8 mouse cellular contexts compared by ENCODE assay signal in genomic region chr10:37260791-37261488, GRCm38 (mm10).
DNase-seq lines count a peak whose midpoint lies in the region; ATAC-seq lines count a peak whose summit lies in the region.

No protein-coding gene starts in this region.

- H3K27me3 ChIP-seq in lung, embryonic 16.5 days (ENCODE audit: control insufficient read depth, insufficient read depth, low read depth, low read length) = no peaks in the 10 kb centered on the region
- H3K27me3 ChIP-seq in midbrain, embryonic 10.5 days (ENCODE audit: low read depth, poor library complexity, severe bottlenecking) = no peaks in the 10 kb centered on the region

- H3K36me3 ChIP-seq in lung, embryonic 16.5 days (ENCODE audit: control insufficient read depth, insufficient read depth, low read length) = no peaks in the 10 kb centered on the region
- no peaks in the 10 kb centered on the region for H3K36me3 ChIP-seq in midbrain, embryonic 10.5 days

- no peak overlapping the region for H3K9ac ChIP-seq in lung, embryonic 16.5 days (ENCODE audit: low read length)

- no peak overlapping the region for H3K4me2 ChIP-seq in lung, embryonic 16.5 days (ENCODE audit: low read depth, low read length)

- no peak overlapping the region for H3K27ac ChIP-seq in lung, embryonic 16.5 days (ENCODE audit: low read length)
- no peak overlapping the region for H3K27ac ChIP-seq in midbrain, embryonic 10.5 days (replicated peaks)

- peak; percentile 50 for DNase-seq in gastrocnemius, adult 18-20 months (ENCODE audit: low spot score)
- DNase-seq in gastrocnemius, adult 8-10 months (ENCODE audit: low spot score in 2 of 2) = no peak
- peak; percentile 26 to 44 for DNase-seq in spleen, postnatal 36 days (ENCODE audit: low spot score in 2 of 2)
- DNase-seq in spleen, adult 12 weeks (ENCODE audit: low spot score) = no peak
- no peak for DNase-seq in cerebellum, adult 9-10 months
- no peak for DNase-seq in midbrain, embryonic 10.5 days (ENCODE audit: low spot score)
- no peak for DNase-seq in cerebellum, postnatal 36 days

- H3K9me3 ChIP-seq in lung, embryonic 16.5 days (ENCODE audit: control insufficient read depth, low read length) = no peaks in the 10 kb centered on the region
- H3K9me3 ChIP-seq in midbrain, embryonic 10.5 days (replicated peaks) = no peaks in the 10 kb centered on the region

- 50% methylated on average over 8 of the region's 8 CpGs for WGBS in lung, embryonic 16.5 days
- 88% methylated on average over 8 of the region's 8 CpGs for WGBS in midbrain, embryonic 10.5 days

- H3K4me3 ChIP-seq in lung, embryonic 16.5 days (ENCODE audit: low read length) = no peak overlapping the region
- no peak overlapping the region for H3K4me3 ChIP-seq in midbrain, embryonic 10.5 days

- peak; percentile 71 for ATAC-seq in lung, embryonic 16.5 days (ENCODE audit: low read depth)

- no peaks in the 10 kb centered on the region for H3K4me1 ChIP-seq in lung, embryonic 16.5 days (replicated peaks; ENCODE audit: control insufficient read depth, insufficient read depth, low read length)
- H3K4me1 ChIP-seq in midbrain, embryonic 10.5 days = no peaks in the 10 kb centered on the region

Comparison
In these comparisons a context has a peak if more than half of its experiments do, and no peak if none do; other contexts are left out.
1. DNase-seq: peak in gastrocnemius, adult 18-20 months (single experiment) and spleen, postnatal 36 days (2 of 2); none in gastrocnemius, adult 8-10 months (0 of 2), spleen, adult 12 weeks (single experiment), cerebellum, adult 9-10 months (single experiment), midbrain, embryonic 10.5 days (single experiment) and cerebellum, postnatal 36 days (0 of 2).